Comparison of ENCODE assay signal across 10 mouse cellular contexts in the genomic region with DNA sequence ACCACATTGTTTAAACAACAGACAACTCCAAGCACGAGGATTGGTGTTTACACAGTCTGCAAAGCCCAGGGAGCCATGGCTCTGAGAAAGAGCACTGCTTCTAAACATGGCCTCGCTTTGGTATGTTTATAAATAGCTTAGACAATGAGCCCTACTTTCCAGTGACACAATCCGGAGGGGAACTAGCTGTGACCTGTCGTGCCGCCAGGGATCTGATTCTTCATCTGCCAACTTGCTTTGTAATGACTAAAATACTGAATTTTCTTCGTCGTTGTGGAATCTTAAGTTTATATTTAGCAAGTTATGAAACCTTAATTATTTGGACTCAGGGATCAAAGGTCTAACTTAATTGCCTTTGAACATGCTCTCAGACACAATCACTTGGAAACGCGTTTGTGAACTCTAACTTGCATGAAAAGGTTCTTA. TPM values are rescaled to one million over a fixed set of nuclear protein-coding genes. Genes with fewer than 3 reads are reported as not detected.
A peak's percentile ranks its signal among the peaks of the same experiment; 100 is the strongest.
DNase-seq lines count a peak whose midpoint lies in the region; ATAC-seq lines count a peak whose summit lies in the region.
"Had no signal": no experiment of that assay in that cellular context is flagged by ENCODE, and none has a peak within 500 bp of the region (broad histone marks: within the 10 kb centered on the region; RNA-seq: fewer than 3 reads in every experiment).

No protein-coding gene starts in this region.

- intact Hi-C loops in heart, postnatal 36 days (cut with DNase I) = no loop called here

- H3K27ac ChIP-seq in intestine, embryonic 15.5 days = no peak overlapping the region
- H3K27ac ChIP-seq: limb, embryonic 12.5 days had no signal

- H3K36me3 ChIP-seq in intestine, embryonic 15.5 days = no peaks in the 10 kb centered on the region

- H3K27me3 ChIP-seq in intestine, embryonic 15.5 days (replicated peaks) = no peaks in the 10 kb centered on the region
- H3K27me3 ChIP-seq: limb, embryonic 12.5 days had no signal

- ATAC-seq in intestine, embryonic 15.5 days = peak; percentile 54

- H3K4me2 ChIP-seq in intestine, embryonic 15.5 days (replicated peaks) = peak overlapping the region; percentile 15; the same call in 1 of the 2 replicates
- H3K4me2 ChIP-seq: limb, embryonic 12.5 days had no signal

- peak; percentile 35 to 45 for DNase-seq in heart, adult 18-20 months
- no peak for DNase-seq in heart, postnatal 36 days
- peak; percentile 45 for DNase-seq in brain, adult 2 months (ENCODE audit: low read depth, low spot score)
- peak; percentile 90 for DNase-seq in lung, postnatal 10 days
- no peak for DNase-seq in thymus, postnatal 25 days
- no peak for DNase-seq in retina, embryonic 14.5 days (ENCODE audit: low spot score)
- DNase-seq in retina, postnatal 1 day = no peak

- WGBS in intestine, embryonic 15.5 days = 27% methylated on average over 9 of the region's 9 CpGs

- H3K9ac ChIP-seq in intestine, embryonic 15.5 days = no peak overlapping the region
- H3K9ac ChIP-seq: limb, embryonic 12.5 days had no signal

- H3K4me1 ChIP-seq in intestine, embryonic 15.5 days (replicated peaks) = peaks cover 8% of the 10 kb centered on the region; the same call in 1 of the 2 replicates
- H3K4me1 ChIP-seq: megakaryocyte, embryonic 14.5 days had no signal

- no peak overlapping the region for H3K4me3 ChIP-seq in intestine, embryonic 15.5 days (replicated peaks)
- H3K4me3 ChIP-seq: limb, embryonic 12.5 days; megakaryocyte, embryonic 14.5 days had no signal

- H3K9me3 ChIP-seq in intestine, embryonic 15.5 days = no peaks in the 10 kb centered on the region
- H3K9me3 ChIP-seq: limb, embryonic 12.5 days; megakaryocyte, embryonic 14.5 days had no signal

RNA-seq across cellular contexts. Expression of a gene that starts 23.1 kb away (rescaled TPM):
- total RNA-seq in heart, adult 18-20 months (2021) = 1 to 10 TPM; 2.9 to 3.2 TPM
- 1 to 10 TPM; 2.6 to 3.9 TPM for total RNA-seq in heart, postnatal 36 days (2021)
- polyA plus RNA-seq in intestine, embryonic 15.5 days (2015; fragmentation: Nextera tagmentation; extraction: Ambion mirVana) = 21.9 and 24.7 TPM in 2 replicates

Comparison
In these comparisons a context has a peak if more than half of its experiments do, and no peak if none do; other contexts are left out.
1. DNase-seq: peak in heart, adult 18-20 months (2 of 2), brain, adult 2 months (single experiment) and lung, postnatal 10 days (single experiment); none in heart, postnatal 36 days (0 of 2), thymus, postnatal 25 days (single experiment), retina, embryonic 14.5 days (single experiment) and retina, postnatal 1 day (single experiment).